Mouse (Mus musculus): ENCODE results near the gene Hs2st1. TPM values are rescaled to one million over a fixed set of nuclear protein-coding genes. Genes with fewer than 3 reads are reported as not detected.
A peak's percentile ranks its signal among the peaks of the same experiment; 100 is the strongest.
"Not testable (repeated sequence)": the region's sequence is repeated elsewhere in the genome, so short reads cannot be mapped to it uniquely, and the experiment has no call there.

Hs2st1 gene
- total RNA-seq (2021): 10 to 100 TPM; 56.2 to 58.7 TPM

- intact Hi-C loops (cut with DNase I): no loop called here
- peak; percentile 95 to 97 for DNase-seq (ENCODE audit: low spot score in 2 of 2)
Measured at GRCm38 (mm10) chr3:144570047-144570815, at the start of gene Hs2st1, which contains the start of gene Selenof. Hs2st1 (minus strand) TSS chr3:144570181. Selenof (plus strand) TSS chr3:144570304.

- no peak for DNase-seq (ENCODE audit: low spot score in 2 of 2)
- intact Hi-C loops (cut with DNase I): loop anchor here (2.0 kb wide), 1 partner anchor 163 kb away; no protein-coding TSS in a partner anchor
Measured at GRCm38 (mm10) chr3:144617633-144618180, 47.7 kb upstream of the Hs2st1 start.

GRCm38 (mm10) chr3:144616654-144617425 lies 46.9 kb upstream of the Hs2st1 start:
- peak; percentile 82 to 83 for DNase-seq (ENCODE audit: low spot score in 2 of 2)
- intact Hi-C loops (cut with DNase I): loop anchor here (2.0 kb wide), 1 partner anchor 162 kb away; no protein-coding TSS in a partner anchor

- DNase-seq (ENCODE audit: low spot score in 2 of 2): no peak
- intact Hi-C loops (cut with DNase I): loop anchor here (2.0 kb wide), 1 partner anchor 39 kb away; no protein-coding TSS in a partner anchor
Measured at GRCm38 (mm10) chr3:144615459-144615858, 45.5 kb upstream of the Hs2st1 start.

GRCm38 (mm10) chr3:144614698-144615097 lies 44.7 kb upstream of the Hs2st1 start:
- DNase-seq (ENCODE audit: low spot score in 2 of 2): no peak
- intact Hi-C loops (cut with DNase I): loop anchor here (2.0 to 5.0 kb wide), 2 partner anchors 38 to 82 kb away; no protein-coding TSS in a partner anchor

GRCm38 (mm10) chr3:144614277-144614676 lies 44.3 kb upstream of the Hs2st1 start:
- intact Hi-C loops (cut with DNase I): loop anchor here (2.0 to 5.0 kb wide), 2 partner anchors 37 to 82 kb away; no protein-coding TSS in a partner anchor
- no peak for DNase-seq (ENCODE audit: low spot score in 2 of 2)

GRCm38 (mm10) chr3:144612382-144612781 lies 42.4 kb upstream of the Hs2st1 start:
- intact Hi-C loops (cut with DNase I): loop anchor here (5.0 kb wide), 1 partner anchor 80 kb away; no protein-coding TSS in a partner anchor
- DNase-seq (ENCODE audit: low spot score in 2 of 2): no peak

GRCm38 (mm10) chr3:144611626-144612271 lies 41.8 kb upstream of the Hs2st1 start:
- intact Hi-C loops (cut with DNase I): loop anchor here (5.0 kb wide), 1 partner anchor 79 kb away; no protein-coding TSS in a partner anchor
- DNase-seq (ENCODE audit: low spot score in 2 of 2): no peak

- intact Hi-C loops (cut with DNase I): loop anchor here (5.0 kb wide), 1 partner anchor 78 kb away; no protein-coding TSS in a partner anchor
- DNase-seq (ENCODE audit: low spot score in 2 of 2): no peak
Measured at GRCm38 (mm10) chr3:144610759-144611158, 40.8 kb upstream of the Hs2st1 start.

- intact Hi-C loops (cut with DNase I): no loop called here
Measured at GRCm38 (mm10) chr3:144608090-144608489, 38.1 kb upstream of the Hs2st1 start.

GRCm38 (mm10) chr3:144606449-144606848 lies 36.5 kb upstream of the Hs2st1 start:
- intact Hi-C loops (cut with DNase I): no loop called here

More at GRCm38 (mm10) chr3:144608090-144608489, 38.1 kb upstream of the Hs2st1 start:
- DNase-seq (ENCODE audit: low spot score in 2 of 2): no peak

GRCm38 (mm10) chr3:144605811-144606210 lies 35.8 kb upstream of the Hs2st1 start:
- intact Hi-C loops (cut with DNase I); DNase-seq (ENCODE audit: low spot score in 2 of 2): not testable (repeated sequence)

More at GRCm38 (mm10) chr3:144606449-144606848, 36.5 kb upstream of the Hs2st1 start:
- DNase-seq (ENCODE audit: low spot score in 2 of 2): no peak

- DNase-seq (ENCODE audit: low spot score in 2 of 2): no peak
- intact Hi-C loops (cut with DNase I): no loop called here
Measured at GRCm38 (mm10) chr3:144604205-144604604, 34.2 kb upstream of the Hs2st1 start.

- DNase-seq (ENCODE audit: low spot score in 2 of 2): no peak
- intact Hi-C loops (cut with DNase I): no loop called here
Measured at GRCm38 (mm10) chr3:144603558-144603957, 33.6 kb upstream of the Hs2st1 start.

- intact Hi-C loops (cut with DNase I): no loop called here
- DNase-seq (ENCODE audit: low spot score in 2 of 2): no peak
Measured at GRCm38 (mm10) chr3:144602819-144603218, 32.8 kb upstream of the Hs2st1 start.

- intact Hi-C loops (cut with DNase I): no loop called here
- no peak for DNase-seq (ENCODE audit: low spot score in 2 of 2)
Measured at GRCm38 (mm10) chr3:144602413-144602812, 32.4 kb upstream of the Hs2st1 start.

- DNase-seq (ENCODE audit: low spot score in 2 of 2): no peak
- intact Hi-C loops (cut with DNase I): no loop called here
Measured at GRCm38 (mm10) chr3:144597790-144598467, 27.9 kb upstream of the Hs2st1 start.

GRCm38 (mm10) chr3:144597121-144597520 lies 27.1 kb upstream of the Hs2st1 start:
- DNase-seq (ENCODE audit: low spot score in 2 of 2): no peak
- intact Hi-C loops (cut with DNase I): no loop called here

All from left cerebral cortex, postnatal 36 days (tissue).